Mouse (Mus musculus): ENCODE measurements at regions not wholly inside any gene's neighbourhood (a gene's known extent, or its start where the extent isn't known, plus 50 kb on each side); places are given as distances from the start of the nearest gene placed in this dataset.

DNA sequence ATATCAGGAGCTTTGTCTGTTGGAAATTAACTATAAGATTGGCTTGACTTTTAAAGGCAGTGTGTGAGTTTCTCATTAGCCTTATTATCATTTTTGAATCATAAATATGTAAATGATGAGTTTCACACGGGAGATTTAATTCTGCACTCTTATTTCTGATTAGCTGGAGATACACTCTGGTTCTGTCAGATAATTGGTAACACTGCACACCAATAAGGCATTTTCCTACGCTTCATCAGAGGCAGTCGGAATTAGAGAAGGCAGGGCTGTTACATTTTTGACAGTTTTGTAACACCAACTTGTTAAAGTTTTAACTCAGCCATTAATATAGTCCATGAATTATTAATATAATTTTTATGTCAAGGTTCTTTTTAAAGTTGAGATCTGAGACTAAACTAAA is 347.3 kb downstream of the Zfp352 start:
- 62% methylated on average over 3 of the region's 3 CpGs for WGBS (ENCODE audit: insufficient replicate concordance)
- ATAC-seq = no peak
- Histone ChIP-seq H3K4me1 (ENCODE audit: insufficient read depth) (no peaks in the 10 kb centered on the region), H3K9me3 (ENCODE audit: low read length) (no peaks in the 10 kb centered on the region), H3K9ac (replicated peaks) (no peak overlapping the region), H3K27ac (ENCODE audit: low read depth) (no peak overlapping the region), H3K4me3 (ENCODE audit: low read depth, low read length) (no peak overlapping the region), H3K4me2 (ENCODE audit: low read depth, low read length) (no peak overlapping the region), H3K27me3 (ENCODE audit: insufficient read depth, low read length) (no peaks in the 10 kb centered on the region), H3K36me3 (replicated peaks; ENCODE audit: insufficient read depth, low read length) (no peaks in the 10 kb centered on the region)
- DNase-seq = no peak
- no peak for TF ChIP-seq EP300 (IDR thresholded peaks at IDR 0.05; ENCODE audit: low read depth)
- no peak for TF ChIP-seq CTCF (IDR thresholded peaks at IDR 0.05; ENCODE audit: low read depth)

DNA sequence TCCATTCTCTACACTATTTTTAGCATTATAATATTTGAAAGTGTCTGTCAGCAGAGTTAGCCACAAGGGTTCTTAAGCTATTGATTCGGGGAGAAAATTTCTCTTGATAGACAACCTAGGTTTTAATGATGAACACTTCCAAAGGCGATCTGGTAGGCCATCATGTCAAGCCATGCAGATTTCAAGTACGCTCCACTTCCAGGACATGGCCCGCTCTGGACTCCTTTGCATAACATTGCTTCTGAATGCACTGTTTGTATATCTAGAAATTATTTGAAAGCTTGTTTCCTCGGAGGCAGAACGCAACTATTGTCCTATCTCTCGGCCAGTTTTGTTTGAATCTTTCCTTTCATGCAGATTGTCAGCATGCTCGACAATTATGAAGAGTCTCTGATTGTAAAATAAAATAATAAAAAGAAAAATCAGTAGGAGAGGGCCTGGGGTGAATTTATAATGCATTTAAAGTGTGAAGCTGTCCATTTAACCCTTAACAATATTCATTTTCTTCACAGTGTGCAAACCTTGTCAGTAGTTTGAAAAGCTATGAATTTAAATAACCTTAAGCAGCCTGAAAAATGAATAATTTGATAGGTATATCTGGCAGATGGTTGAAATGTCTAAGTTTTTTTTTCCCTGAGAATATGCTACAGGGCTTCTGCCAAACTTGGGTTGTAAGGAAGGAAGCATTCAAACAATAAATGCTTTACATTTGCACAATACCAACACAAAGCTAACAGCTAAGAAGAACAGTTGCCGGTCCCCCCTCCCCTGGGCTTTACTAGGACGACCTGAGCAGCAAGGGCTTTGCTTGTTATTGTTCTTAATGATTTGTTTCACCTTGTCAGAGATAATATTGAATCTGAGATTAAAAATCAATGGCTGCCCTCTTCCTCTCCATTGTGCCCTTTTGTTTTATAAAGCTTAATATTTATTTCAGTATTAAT is 357.8 kb downstream of the Zfp352 start:
- Histone ChIP-seq H3K9ac (replicated peaks) (no peak overlapping the region), H3K9me3 (ENCODE audit: low read length) (no peaks in the 10 kb centered on the region), H3K27ac (ENCODE audit: low read depth) (no peak overlapping the region), H3K4me1 (ENCODE audit: insufficient read depth) (no peaks in the 10 kb centered on the region), H3K4me2 (ENCODE audit: low read depth, low read length) (no peak overlapping the region), H3K27me3 (ENCODE audit: insufficient read depth, low read length) (no peaks in the 10 kb centered on the region), H3K36me3 (replicated peaks; ENCODE audit: insufficient read depth, low read length) (no peaks in the 10 kb centered on the region), H3K4me3 (ENCODE audit: low read depth, low read length) (no peak overlapping the region)
- WGBS (ENCODE audit: insufficient replicate concordance) = 73% methylated on average over 10 of the region's 10 CpGs
- TF ChIP-seq CTCF (IDR thresholded peaks at IDR 0.05; ENCODE audit: low read depth) (no peak), EP300 (IDR thresholded peaks at IDR 0.05; ENCODE audit: low read depth) (no peak)
- no peak for ATAC-seq
- DNase-seq = no peak

DNA sequence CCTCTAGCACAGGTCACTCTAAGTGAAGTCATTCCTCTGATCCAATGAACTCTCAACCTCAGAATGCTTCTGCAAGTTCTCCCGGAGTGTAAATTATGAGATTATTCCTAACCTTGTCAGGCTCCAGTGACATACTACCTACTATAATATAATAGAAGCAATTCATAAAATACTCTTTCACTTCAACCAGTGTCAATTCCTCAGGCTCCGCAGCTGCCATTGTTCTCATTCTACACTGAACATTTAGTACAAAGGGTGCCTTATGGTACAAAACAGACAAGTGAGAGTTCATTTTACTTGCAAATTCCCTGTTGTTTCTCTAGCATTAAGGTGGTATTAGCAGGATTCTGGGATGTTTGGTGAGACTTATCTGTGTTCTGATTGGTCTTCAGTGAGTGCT is 379.7 kb downstream of the Zfp352 start:
- H3K36me3 ChIP-seq (replicated peaks; ENCODE audit: insufficient read depth, low read length) = no peaks in the 10 kb centered on the region
- ATAC-seq = no peak
- H3K9ac ChIP-seq (replicated peaks) = no peak overlapping the region
- H3K4me1 ChIP-seq (ENCODE audit: insufficient read depth) = no peaks in the 10 kb centered on the region
- 81% methylated on average over 2 of the region's 2 CpGs for WGBS (ENCODE audit: insufficient replicate concordance)
- no peak overlapping the region for H3K4me3 ChIP-seq (ENCODE audit: low read depth, low read length)
- no peak for DNase-seq
- H3K4me2 ChIP-seq (ENCODE audit: low read depth, low read length) = no peak overlapping the region
- H3K27ac ChIP-seq (ENCODE audit: low read depth) = no peak overlapping the region
- H3K27me3 ChIP-seq (ENCODE audit: insufficient read depth, low read length) = no peaks in the 10 kb centered on the region
- no peaks in the 10 kb centered on the region for H3K9me3 ChIP-seq (ENCODE audit: low read length)
- TF ChIP-seq EP300 (IDR thresholded peaks at IDR 0.05; ENCODE audit: low read depth) = no peak
- no peak for TF ChIP-seq CTCF (IDR thresholded peaks at IDR 0.05; ENCODE audit: low read depth)

DNA sequence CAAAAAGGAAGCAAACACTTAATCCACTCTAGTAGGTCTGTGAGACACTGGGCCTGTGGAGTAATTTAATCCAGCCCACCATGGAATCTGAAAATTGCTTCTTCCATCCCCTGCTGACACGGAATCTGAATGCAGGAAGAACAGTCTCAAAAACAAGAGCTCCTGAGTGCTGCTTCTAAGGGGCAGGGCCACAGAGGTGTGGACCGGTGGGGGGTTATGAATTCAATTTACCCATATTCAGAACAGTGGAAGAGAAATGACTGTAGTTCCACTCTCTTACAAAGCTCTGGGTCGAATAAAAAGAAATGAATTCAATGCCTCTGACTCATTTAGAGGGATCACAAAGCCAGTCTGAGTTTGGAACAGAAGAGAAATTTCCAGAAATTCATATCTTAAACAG is 390.3 kb downstream of the Zfp352 start:
- Histone ChIP-seq H3K27me3 (ENCODE audit: insufficient read depth, low read length) (no peaks in the 10 kb centered on the region), H3K27ac (ENCODE audit: low read depth) (no peak overlapping the region), H3K9ac (replicated peaks) (no peak overlapping the region), H3K4me1 (ENCODE audit: insufficient read depth) (no peaks in the 10 kb centered on the region), H3K4me2 (ENCODE audit: low read depth, low read length) (no peak overlapping the region), H3K9me3 (ENCODE audit: low read length) (no peaks in the 10 kb centered on the region), H3K36me3 (replicated peaks; ENCODE audit: insufficient read depth, low read length) (no peaks in the 10 kb centered on the region), H3K4me3 (ENCODE audit: low read depth, low read length) (no peak overlapping the region)
- WGBS (ENCODE audit: insufficient replicate concordance) = 28% methylated on average over 3 of the region's 3 CpGs
- no peak for ATAC-seq
- no peak for DNase-seq
- TF ChIP-seq EP300 (IDR thresholded peaks at IDR 0.05; ENCODE audit: low read depth) = no peak
- TF ChIP-seq CTCF (IDR thresholded peaks at IDR 0.05; ENCODE audit: low read depth) = no peak

DNA sequence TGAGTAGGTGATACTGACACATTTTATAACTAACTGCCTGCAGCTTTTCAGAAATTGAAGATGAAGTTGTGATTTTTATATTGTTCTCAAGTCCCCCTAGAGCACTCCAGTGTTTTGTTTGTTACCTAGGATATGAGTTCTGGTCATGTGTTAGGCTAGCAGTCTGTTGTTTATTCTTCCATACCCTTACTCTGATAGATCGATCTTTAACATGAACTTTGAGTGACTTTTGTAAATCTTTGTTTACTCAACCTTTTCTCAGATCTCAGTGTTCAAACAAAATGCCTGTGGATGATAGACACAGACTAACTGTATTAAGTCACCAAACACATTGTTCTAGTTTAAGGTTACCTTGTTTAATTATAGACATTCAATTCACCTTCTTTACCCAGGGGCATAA is 409.3 kb downstream of the Zfp352 start:
- Histone ChIP-seq H3K4me3 (ENCODE audit: low read depth, low read length) (no peak overlapping the region), H3K4me1 (ENCODE audit: insufficient read depth) (no peaks in the 10 kb centered on the region), H3K27me3 (ENCODE audit: insufficient read depth, low read length) (no peaks in the 10 kb centered on the region), H3K9me3 (ENCODE audit: low read length) (no peaks in the 10 kb centered on the region), H3K27ac (ENCODE audit: low read depth) (no peak overlapping the region), H3K36me3 (replicated peaks; ENCODE audit: insufficient read depth, low read length) (no peaks in the 10 kb centered on the region), H3K4me2 (ENCODE audit: low read depth, low read length) (no peak overlapping the region), H3K9ac (replicated peaks) (no peak overlapping the region)
- 49% methylated on average over 1 of the region's 1 CpGs for WGBS (ENCODE audit: insufficient replicate concordance)
- peak; percentile 71 for ATAC-seq
- no peak for DNase-seq
- no peak for TF ChIP-seq EP300 (IDR thresholded peaks at IDR 0.05; ENCODE audit: low read depth)
- TF ChIP-seq CTCF (IDR thresholded peaks at IDR 0.05; ENCODE audit: low read depth) = no peak

DNA sequence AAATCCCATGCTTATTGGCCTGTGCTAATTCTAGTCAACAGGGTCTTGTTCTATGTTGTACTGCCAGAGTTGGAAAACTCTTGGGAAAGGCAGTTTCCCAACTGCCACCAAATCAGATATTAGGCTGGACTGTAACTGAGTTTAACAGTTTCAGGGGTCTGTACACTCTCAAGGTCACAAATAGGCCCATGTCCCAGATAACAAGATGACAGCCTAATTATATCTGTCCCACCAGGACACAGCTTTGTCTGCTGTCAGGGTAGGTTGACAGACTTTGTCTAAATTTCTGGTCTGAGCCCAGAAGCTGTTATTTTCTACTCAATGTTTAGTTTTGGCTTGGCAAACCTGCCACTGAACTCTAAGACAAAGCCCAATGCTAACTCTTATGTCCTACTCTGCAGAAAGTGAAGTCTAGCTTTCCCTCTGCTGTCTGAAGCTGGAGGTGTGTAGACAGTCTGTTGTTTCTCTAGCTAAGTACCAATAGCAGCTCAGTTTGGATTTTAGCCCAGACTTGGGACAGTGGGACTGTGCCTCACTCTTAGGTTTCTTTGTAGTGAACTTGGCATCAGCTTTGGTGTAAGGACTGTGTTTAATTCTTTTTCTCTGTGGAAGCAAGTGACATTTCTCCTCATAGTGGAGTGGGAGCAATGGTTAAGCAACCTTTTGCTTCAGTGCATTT is 453.8 kb downstream of the Zfp352 start:
- Histone ChIP-seq H3K27ac (ENCODE audit: low read depth) (no peak overlapping the region), H3K9ac (replicated peaks) (no peak overlapping the region), H3K9me3 (ENCODE audit: low read length) (no peaks in the 10 kb centered on the region), H3K4me1 (ENCODE audit: insufficient read depth) (no peaks in the 10 kb centered on the region), H3K36me3 (replicated peaks; ENCODE audit: insufficient read depth, low read length) (no peaks in the 10 kb centered on the region), H3K4me2 (ENCODE audit: low read depth, low read length) (no peak overlapping the region), H3K4me3 (ENCODE audit: low read depth, low read length) (no peak overlapping the region), H3K27me3 (ENCODE audit: insufficient read depth, low read length) (no peaks in the 10 kb centered on the region)
- TF ChIP-seq CTCF (IDR thresholded peaks at IDR 0.05; ENCODE audit: low read depth) (no peak), EP300 (IDR thresholded peaks at IDR 0.05; ENCODE audit: low read depth) (no peak)
- no peak for DNase-seq
- no peak for ATAC-seq

Data from liver, postnatal 0 days (tissue).